Mouse (Mus musculus): ENCODE measurements around the gene Astl.
"Not testable (repeated sequence)": the region's sequence is repeated elsewhere in the genome, so short reads cannot be mapped to it uniquely, and the experiment has no call there.

Gene Astl

DNA sequence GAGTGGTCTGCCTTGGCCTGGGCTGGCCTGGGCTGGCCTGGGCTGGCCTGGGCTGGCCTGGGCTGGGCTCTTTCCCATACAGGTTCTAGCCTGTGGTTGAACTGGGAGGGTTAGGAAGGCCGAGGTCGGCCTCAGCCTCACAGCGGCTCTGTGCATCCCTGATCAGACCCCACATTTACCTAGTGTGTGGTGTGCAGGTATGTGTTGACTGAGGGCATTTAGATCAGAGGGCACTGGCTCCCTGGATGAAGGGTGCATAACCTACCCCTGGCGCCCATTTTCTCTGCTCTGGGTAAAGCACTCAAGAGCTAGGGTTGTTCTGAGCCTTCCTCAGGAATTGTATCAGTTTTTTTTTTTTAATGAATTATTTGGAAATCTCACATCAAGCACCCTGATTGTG is at the start of gene Astl:
TSS of gene Astl (plus strand) at position 224 of the 400 bp plus-strand sequence.
- DNase-seq (ENCODE audit: low read depth, low spot score) = no peak

DNA sequence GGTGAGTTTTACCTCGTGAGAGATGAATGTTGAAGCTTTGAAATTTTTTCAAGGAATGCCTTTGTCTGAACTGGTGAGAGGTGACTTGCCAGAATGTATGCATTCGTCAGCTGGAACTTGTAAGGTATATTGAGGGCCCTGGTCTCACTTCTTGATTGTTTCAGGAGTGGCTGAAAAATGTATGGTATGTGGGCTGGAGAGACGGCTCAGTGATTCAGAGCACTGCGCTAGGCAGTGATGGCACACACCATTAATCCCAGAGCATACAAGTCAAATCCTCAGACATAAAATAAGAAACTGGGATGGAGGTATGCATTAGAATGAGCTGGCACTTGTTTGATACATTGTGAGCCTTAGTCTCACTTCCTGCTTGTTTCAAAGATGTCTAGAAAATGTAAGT is 46.2 kb upstream of the Astl start:
- no peak for DNase-seq (ENCODE audit: low read depth, low spot score)

DNA sequence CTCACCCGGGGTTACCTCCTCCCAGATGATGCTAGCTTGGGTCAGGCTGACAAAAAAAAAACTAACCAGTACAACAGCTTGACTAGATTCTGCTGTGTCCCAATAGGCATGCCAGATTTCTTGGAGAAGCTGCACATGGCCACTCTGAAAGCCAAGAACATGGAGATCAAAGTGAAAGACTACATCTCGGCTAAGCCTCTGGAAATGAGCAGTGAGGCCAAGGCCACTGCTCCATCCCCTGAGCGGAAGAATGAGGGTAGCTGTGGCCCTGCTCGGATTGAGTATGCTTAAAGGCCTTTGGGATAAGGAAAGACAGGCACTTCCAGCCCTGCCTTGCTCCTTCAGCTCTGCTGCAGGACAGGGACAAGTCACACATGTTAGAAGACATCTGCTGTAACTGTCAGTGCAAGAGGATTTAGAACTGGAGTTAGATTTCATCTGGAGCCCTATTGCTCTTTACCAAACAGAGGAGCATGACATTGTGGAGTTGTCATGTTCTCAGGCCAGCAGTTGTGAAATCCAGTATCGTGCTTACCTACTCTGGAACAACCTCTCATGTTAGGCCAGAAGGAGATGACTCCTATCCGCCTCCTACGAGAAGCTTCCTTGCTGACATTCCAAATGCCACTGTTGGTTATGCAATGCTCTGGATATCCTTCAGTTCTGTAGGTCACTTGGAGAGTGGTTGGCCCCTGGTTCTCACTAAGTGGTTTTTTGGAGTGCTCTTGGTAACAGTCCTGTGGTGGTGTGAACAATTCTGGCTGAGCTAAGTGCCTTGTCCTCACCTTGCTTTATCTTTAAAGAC is 41.2 kb upstream of the Astl start:
- no peak for DNase-seq (ENCODE audit: low read depth, low spot score)

DNA sequence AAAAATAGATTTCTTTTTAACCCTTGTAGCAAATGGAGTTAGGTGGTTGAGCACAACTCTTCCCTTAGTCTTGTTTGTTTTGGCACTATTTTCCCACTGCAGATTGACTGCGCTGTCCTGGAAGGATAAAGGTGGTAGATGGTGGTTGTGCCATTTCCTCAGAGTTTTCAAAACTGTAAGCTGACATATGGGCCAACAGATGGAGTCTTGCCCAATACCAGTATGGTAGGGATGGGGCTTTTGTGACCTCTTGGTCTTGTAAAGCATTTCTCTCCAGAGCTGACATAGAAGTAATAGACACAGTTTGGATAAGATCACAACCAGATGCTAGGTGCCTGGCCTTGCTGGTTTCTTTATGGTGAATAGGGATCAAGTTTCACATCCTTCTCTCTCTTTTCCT is 40.4 kb upstream of the Astl start:
- no peak for DNase-seq (ENCODE audit: low read depth, low spot score)

DNA sequence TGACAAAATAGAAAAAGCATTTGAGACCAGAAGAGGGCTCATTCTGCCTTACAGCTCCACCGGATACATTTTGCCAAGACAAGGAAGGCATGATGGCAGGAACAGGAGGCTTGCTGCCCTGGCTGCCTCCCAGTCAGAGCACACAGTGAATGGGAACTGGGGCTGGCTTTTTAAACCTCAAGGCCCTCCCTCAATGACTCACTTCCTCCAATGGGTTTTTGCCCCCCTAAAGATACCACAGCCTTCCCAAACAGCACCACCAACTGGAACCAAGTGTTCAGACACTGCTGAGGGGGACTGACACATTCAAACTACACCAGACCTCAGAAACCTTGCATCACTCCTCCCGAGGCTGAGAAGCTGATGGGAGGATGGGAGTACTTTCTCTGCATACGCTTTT is 37.7 kb upstream of the Astl start:
- no peak for DNase-seq (ENCODE audit: low read depth, low spot score)

DNA sequence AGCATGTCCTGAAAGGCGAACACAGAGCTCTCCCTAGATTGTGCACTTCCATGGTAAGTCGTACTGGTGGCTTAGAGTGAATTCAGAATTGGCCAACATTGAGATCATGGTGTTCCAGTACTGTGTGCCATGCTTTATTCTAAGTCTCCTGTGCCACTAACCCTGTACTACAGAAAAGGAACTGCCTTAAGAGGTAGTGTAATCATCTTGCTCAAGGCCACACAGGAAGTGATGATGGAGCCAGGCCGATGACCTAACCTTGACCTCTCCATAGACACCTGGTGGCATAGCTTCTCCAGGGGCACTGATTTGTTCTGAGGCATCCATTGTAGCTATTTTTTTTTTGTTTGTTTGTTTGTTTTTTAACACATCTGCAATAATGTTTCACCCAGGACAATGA is 36.6 kb upstream of the Astl start:
- DNase-seq (ENCODE audit: low read depth, low spot score) = no peak

DNA sequence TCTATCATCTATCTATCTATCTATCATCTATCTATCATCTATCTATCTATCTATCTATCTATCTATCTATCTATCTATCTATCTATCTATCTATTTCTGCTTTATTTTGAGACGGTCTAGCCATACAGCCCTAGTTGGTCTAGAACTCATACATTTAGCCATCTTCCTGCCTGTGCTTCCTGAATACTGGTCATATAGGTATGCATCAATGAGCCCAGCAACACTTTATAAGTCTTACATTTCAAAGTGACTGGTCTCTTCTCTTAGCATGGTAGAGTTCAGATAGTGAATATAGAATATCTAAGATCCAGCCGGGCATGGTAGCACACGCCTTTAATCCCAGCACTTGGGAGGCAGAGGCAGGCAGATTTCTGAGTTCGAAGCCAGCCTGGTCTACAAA is 34.2 kb upstream of the Astl start:
- not testable (repeated sequence) for DNase-seq (ENCODE audit: low read depth, low spot score)

DNA sequence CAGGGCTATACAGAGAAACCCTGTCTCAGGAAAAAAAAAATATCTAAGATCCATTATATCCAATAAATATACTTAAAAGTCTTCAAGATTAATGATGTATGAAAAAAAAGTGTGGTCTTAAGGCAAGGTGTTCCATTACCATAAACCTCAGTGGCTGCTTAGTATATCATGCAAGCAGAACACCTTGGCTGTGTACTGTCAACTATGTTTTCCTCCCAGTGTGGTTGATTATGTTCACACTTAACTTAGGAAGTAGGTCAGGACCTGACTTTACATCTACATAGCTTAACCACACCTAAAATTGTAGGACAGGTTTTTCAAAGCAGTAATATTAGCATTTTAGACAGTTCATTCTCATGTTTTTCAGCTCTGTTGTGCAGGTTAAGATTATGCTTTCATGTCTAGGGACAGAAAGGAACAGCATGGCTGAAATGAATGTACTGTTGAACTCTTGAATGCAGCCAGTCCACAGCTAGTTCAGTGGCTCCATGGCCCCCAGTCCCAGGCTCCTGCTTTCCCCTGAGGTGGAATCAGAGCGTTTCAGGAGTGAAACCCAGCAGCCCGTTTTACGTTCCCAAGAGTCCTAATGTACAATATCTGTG is 33.7 kb upstream of the Astl start:
- no peak for DNase-seq (ENCODE audit: low read depth, low spot score)

DNA sequence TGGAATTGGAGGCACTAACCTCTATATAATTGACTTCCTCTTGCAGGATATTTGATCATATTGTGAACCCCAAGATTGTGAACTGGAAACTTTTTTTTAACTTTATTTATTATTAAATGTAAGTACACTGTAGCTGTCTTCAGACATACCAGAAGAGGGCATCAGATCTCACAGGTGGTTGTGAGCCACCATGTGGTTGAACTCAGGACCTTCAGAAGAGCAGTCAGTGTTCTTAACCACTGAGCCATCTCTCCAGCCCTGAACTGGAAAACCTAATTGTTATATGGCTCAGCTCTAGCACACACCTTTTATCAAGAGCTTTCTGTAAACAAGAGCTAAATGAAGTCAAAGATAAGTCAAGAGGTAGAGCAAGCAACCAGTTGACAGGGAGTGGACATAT is 32.3 kb upstream of the Astl start:
- no peak for DNase-seq (ENCODE audit: low read depth, low spot score)

DNA sequence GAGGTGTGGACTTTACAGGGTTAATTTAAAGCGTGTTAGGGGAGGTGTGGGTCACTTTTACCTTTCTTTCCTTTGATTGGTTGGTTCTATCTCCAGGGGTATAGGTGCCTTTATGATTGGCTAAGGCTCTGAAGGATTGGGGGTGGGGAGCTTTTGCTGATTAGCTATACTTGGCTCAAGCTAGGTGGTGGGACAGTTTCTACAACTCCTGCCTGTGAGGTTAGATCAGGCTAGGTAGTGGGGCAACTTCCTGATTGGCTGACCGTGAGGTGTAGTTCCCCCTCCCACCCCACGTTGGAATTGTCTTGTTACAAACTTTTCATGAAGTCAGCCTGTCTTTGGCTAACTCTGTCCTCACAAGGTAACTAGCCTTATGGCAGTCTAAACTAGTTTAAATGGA is 31.3 kb upstream of the Astl start:
- no peak for DNase-seq (ENCODE audit: low read depth, low spot score)

DNA sequence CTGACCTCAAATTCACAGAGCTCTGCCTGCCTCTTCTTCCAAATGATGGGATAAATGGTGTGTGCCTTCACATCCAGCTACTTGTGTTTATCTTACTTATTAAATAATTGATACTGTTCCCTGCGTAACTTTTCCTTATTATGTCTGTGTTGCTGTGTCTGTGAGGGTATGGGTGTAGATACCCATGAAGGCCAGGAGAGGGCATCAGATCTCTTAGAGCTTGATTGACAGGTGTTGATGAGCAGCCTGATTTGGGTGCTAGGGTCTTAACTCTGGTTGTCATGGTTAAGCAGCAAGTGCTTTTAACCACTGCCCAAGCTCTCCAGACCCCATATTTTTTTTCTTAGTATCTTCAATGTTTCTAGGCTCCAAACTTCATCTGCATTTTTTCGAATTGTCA is 29.8 kb upstream of the Astl start:
- DNase-seq (ENCODE audit: low read depth, low spot score) = no peak

DNA sequence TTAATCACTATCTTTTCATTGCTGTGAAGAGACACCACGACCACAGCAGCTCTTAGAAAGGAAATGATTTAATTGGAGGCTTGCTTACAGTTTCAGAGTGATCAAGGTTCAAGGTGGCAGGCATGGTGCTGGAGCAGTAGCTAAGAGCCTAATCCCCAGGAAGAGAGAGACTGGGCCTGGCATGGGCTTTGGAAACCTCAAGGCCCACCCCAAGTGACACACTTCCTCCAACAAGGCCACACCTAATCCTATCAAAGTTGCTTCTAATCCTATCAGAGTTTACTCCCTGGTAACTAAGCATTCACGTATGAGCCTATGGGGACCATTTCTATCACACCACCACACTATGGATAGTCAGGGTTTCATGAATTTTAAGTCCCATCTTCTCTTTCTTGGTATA is 28.2 kb upstream of the Astl start:
- no peak for DNase-seq (ENCODE audit: low read depth, low spot score)

DNA sequence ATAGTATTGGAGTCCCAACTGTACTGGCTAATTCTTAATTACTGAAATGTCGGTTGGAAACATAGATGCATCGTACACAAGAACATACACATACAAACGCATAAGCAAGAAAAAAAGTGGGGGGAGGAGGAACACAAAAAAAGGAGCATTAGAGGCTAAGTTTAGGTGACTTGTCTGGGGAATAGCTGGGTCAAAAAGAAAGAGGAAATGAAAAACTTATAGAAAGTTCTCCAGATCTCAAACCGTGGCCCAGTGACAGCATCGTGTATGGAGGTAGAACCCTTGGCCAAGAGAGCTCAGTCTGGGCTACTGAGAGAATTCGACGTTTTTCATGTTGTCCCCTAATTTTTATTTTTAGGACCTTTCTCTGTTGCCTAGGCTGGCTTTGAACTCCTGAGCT is 27.8 kb upstream of the Astl start:
- no peak for DNase-seq (ENCODE audit: low read depth, low spot score)

DNA sequence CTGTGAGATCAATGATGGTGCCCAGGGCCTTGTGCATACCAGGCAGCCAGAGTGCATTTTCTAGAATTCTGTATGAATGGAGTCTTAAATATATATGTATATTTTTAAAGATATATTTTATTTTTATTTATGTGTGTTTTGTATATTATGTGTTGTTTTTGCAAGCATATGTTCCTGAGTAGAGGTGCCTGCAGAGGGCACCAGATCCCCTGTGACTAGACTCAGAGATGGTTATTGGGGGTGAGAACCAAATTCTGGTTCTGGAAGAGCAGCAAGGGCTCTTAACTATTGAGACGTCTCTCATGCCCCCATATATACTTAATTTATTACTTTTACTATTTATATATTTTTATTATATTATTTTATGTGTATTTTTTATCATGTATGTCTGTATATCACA is 27.2 kb upstream of the Astl start:
- DNase-seq (ENCODE audit: low read depth, low spot score) = no peak

DNA sequence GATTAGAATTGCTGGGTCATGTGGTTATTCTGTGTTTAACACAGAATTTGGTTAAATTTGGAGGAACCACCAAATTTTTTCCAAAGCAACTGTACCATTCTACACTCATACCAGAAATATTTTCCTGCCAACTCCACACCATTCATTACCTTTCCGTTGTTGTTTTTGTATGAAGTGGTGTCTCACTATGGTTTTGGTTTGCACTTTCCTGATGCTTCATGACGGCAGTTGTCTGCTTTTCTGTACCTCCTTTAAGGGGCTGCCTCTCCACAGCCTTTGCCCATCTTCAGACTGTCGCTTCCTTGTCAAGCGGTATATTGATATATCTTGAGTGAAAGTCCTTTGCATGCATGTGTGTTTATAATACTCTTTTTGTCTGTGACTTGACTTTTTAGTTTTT is 25.6 kb upstream of the Astl start:
- no peak for DNase-seq (ENCODE audit: low read depth, low spot score)

DNA sequence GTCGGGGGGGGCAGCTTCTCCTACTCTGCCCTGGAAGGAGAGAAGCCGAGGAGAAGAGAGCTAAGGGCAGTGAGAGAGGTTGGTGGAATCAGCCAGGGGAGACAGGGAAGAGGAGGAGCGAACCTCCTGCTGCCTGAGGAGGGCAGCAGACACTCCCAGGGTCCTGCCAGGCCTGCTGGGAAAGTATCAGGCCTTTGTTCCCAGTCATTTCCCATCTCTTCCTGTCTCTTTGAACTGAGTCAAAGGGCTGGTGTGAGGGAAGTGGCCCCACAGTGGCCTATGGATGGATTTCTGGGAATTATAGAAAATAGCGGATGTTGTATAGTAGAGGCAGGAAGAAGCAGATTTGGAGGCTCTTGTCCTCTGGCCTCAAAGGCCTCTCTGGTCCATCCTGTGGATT is 24.6 kb upstream of the Astl start:
- no peak for DNase-seq (ENCODE audit: low read depth, low spot score)

DNA sequence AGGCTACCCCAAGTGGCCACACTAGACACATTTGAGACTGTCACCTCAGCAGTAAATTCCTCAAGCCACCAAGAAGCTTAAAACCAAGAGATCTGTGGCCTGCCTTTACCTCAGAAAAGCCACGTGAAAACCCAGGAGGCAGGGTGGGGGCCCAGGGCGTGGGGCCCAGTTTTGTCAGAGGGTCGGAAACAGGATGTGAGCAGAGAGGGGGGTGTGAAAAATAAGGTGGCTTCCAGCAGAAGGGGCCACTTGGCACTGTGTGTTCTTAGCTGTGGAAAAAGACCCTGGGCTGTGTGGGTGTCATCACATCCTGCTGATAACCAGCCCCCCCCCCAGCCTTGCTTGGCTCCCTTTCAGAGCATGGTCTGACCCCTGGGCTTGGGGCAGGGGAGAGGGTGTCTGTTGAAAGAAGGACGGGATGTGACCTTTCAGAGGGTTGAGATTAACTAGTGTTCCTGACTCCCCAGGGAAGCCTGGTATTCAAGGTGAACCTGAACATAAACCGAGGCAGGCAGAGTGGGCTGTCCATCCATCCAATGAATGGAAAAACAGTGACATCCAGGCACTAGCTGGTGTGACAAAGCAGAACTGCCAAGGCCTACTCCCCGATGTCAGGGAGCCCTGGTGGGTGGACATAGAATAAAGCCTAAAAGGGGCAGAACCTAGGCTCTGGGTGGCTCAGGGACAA is 23.8 kb upstream of the Astl start:
- no peak for DNase-seq (ENCODE audit: low read depth, low spot score)

DNA sequence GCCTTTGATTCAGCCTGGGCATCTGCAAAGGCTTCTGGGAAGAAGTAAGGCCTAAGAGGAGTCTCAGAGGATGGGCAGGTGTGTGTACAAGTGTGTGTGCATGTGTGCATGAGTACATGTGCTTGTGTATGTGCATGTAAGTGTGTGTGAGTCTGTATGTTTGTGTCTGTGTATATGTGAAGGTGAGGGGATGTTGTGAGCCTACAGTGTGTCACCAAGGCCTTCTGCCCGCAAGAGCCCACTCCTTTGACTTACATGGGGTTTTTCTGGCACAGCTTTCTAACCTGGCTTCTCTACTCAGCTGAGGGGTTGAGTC is 23.3 kb upstream of the Astl start:
- no peak for DNase-seq (ENCODE audit: low read depth, low spot score)

DNA sequence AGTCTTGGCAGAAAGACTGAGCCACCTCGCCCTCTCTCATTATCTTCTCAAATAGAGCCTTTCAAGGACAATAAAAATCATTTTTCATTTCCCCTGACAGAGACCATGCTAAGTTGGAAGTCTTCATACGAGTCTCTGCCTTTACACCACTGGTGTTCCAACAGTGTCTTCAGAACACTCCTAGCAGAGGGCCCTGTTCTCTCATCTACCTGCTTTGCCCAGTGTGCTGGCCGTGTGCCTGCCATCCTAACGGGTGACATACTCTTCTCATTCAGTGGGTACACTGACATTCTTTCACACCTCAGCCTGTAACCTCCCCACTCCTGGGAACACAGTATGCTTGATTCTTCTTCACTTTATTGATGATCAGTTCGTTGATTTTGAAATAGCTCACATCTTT is 22.0 kb upstream of the Astl start:
- DNase-seq (ENCODE audit: low read depth, low spot score) = no peak

DNA sequence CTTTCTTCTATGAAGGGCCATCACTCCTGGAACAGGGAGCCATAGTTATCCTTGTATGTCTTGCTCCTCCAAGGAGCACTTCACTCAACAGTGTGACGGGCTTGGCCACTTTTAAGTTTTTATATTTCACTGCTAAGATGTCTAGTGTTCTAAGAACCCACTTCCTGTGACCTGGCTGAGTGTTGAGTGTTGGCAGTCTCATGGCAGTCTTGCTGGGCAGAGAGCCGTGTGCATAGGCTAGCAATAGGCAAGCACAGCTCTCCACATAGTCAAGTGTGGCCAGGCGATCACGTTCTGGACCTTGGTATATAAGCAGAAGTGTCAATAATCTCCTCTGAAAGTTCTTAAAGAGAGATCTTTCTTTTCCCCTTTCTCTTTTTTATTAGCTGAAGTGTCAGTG is 20.3 kb upstream of the Astl start:
- DNase-seq (ENCODE audit: low read depth, low spot score) = no peak

DNA sequence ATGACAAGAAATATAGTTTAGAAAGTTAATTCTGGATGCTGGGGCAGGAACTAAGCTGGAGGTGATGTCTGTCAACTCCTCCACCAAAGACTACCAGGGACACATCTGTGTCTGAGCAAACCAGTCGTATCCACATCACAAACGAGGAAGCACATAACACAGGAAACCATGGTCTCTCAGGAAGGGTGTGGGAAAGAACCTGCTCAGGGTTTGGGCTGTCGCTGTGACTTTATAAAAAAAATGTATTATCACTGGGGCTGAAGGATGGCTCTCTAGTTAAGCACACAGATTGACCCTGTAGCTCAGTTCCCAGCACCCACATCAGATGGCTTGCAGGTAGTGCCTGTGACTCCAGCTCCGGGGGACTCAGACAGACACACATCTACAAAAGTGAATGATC is 19.4 kb upstream of the Astl start:
- no peak for DNase-seq (ENCODE audit: low read depth, low spot score)

DNA sequence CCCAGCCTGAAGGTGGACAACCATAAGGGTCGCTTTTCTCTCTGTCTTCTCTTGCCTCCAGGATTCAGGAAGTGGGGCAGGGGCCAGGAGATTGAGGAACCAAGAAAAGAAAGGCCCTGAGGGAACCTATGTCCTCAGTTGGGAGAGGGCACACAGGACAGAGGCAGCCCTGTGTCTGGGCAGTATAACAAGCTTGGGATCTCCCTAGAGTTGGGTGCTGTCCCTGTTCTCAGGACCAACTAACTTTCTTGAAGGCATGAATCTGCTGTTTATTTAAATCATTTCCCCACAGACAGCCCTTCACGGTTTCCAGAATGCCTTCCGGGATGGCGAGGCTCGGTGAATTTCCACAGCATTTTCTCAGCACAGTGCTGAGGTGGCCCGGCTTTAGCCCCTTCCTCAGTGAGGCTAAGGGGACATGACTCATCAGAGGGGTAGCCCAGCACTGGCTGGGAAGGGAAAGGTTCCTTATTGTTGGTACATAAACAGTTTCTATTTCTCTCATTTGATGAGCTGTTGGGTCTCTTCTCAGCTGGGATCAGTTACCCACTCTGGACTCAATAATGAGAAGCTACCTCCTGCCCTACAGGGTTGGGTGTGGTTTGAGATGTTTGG is 15.7 kb upstream of the Astl start:
- DNase-seq (ENCODE audit: low read depth, low spot score) = no peak

DNA sequence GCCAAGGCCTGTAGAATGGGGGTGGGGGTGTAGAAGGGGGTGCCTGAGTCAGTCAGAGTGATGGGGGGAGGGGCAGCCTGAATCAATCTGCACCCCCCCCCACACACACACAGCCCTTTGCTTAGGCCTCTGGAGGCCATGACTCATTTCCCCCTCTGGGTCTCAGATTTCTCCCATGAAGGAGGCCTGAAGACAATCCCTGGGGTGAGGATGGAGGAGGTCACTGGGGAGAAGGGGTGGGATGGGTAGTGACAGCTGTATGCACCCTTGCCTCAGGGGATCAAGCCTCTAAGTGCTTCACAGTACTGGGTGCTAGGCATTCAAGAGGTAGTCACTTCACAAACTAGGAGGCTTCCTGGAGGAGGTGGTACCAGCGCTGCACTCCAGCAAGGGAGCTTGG is 14.8 kb upstream of the Astl start:
- no peak for DNase-seq (ENCODE audit: low read depth, low spot score)
